Mouse (Mus musculus): ENCODE results near the gene Agk.

- TF ChIP-seq CTCF (IDR thresholded peaks at IDR 0.05; ENCODE audit: extremely low read depth, insufficient read depth, low read length) (no peak), POLR2A (IDR thresholded peaks at IDR 0.05; ENCODE audit: extremely low read depth, insufficient read depth, low read length) (no peak)
Observed at GRCm38 (mm10) chr6:40427441-40427840, 102.5 kb downstream of the Agk start.

All from cortical plate, adult 2 months (tissue).